Mouse (Mus musculus) adipose tissue, adult 10 weeks (tissue): ENCODE data around the gene Lrch2. TPM values are rescaled to one million over a fixed set of nuclear protein-coding genes. Genes with fewer than 3 reads are reported as not detected.

Experiments used
- polyA plus RNA-seq: library from polyadenylated mRNA; stranded (reverse); fragments of 350-450 nt; fragmentation: Illumina TruSeq; extraction: RNeasy Lipid Tissue Mini Kit (QIAGEN cat#74804); gene quantifications from one replicate; pipeline ENCODE4 v1.2.3, GENCODE M21; 2014; ENCODE audit warnings: low read depth, low replicate concordance

Gene Lrch2
- 1.1 TPM for polyA plus RNA-seq

DNA sequence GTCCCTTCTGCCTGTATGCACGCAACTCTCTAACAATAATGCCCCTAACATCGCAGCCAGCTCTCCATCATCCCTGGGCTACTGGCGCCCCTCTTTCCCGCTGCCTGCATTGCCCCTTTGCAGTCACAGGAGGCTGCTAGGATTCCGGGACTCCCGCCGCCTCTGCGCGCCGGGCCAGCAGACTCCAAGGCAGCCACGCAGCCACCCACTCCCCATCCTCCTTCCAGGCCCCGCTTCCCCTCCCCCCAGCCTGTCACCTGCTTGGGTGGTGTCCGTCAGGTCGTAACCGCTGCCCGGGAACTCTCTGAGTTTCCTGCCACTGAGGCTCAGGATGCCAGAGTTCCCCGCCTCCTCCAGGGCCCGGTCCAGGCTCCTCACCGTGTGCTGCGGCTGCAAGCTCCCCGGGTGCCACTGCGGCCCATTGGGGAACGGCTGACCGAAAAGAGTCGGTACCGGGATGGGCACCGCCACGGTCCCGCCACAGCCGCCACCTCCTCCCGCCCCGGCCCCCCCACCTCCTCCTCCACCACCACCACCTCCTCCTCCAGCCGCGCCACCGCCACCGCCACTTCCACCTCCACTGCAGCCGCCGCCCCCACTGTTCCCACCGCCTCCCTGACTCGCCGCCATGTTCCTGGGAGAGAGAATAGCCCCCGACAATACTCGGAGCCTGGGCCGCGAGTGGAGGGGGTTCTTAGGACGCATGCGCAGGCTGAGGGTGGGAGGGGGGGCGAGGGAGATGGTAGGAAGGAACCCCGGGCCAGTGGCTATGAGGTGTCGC is at the start of gene Lrch2:
Gene Lrch2, minus strand, starts transcription at position 661 of the 781 bp plus-strand sequence.

DNA sequence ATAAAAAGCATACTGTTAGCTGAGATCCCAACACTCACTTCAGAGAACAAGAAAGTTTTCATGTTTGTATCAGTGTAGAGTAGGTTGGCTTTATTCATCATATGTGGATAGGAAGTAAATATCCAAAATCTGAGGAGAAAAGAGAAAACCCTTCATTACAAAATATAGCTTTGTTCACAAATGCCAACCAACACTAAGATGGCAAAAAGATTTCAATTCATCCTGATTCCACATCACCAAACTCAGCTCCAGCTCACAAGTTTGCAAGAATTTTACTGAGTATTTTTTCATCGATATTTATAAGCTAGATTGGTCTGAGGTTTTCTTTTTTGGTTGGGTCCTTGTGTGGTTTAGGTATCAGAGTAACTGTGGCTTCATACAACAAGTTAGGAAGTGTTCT is 100.3 kb downstream of the Lrch2 start, which contains the start of gene Vmn1r239-ps:
Gene Vmn1r239-ps, minus strand, starts transcription at position 101 of the 400 bp plus-strand sequence.

DNA sequence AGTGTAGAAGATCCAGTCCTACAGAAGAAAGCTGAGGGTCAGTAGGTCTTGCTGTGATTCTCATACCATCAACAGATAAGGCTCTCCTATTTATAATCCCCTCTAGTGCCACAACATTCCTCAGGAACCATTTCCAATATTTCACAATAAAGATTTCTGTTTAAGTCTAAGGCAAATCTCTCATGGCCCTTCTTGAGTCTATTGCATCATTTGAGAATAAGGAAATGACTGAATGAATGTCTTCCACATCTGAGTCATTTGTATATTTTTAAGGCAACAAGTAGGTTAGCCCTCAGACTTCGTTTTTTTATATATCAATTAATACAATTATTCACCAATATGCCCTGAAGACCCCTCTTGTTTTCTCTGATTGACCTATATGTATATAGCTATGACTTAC is 124.8 kb downstream of the Lrch2 start, which contains the start of gene Il13ra2:
Gene Il13ra2, minus strand, starts transcription at position 64 of the 400 bp plus-strand sequence.

Other genes starting within 250 kb of the Lrch2 start
- gene Il13ra2, start 124.9 kb downstream of the Lrch2 start, polyA plus RNA-seq: 5.6 TPM
- gene Vmn1r239-ps, start 100.4 kb downstream of the Lrch2 start, polyA plus RNA-seq: not detected
- gene Gm15128, start 211.9 kb upstream of the Lrch2 start, polyA plus RNA-seq: not detected